Mouse (Mus musculus): ENCODE measurements around the gene Ssr2. TPM values are rescaled to one million over a fixed set of nuclear protein-coding genes. Genes with fewer than 3 reads are reported as not detected.

Gene Ssr2
- polyA plus RNA-seq, 1 experiment from 2014 or later = 337 TPM

- Histone ChIP-seq H3K4me2 (ENCODE audit: low read depth, low read length) (peak overlapping the region; percentile 59), H3K4me3 (ENCODE audit: low read depth, low read length) (peak overlapping the region; percentile 29), H3K9ac (ENCODE audit: low read depth, low read length) (peak overlapping the region; percentile 53), H3K4me1 (ENCODE audit: control insufficient read depth, insufficient read depth, low read length) (0 out of 2 replicates have a peak, but pooled peaks cover 5% of the 10 kb centered on the region), H3K27me3 (replicated peaks; ENCODE audit: control insufficient read depth, insufficient read depth, low read length) (no peaks in the 10 kb centered on the region), H3K27ac (replicated peaks; ENCODE audit: low read depth, low read length) (no peak overlapping the region), H3K9me3 (ENCODE audit: control insufficient read depth, low read length) (no peaks in the 10 kb centered on the region), H3K36me3 (ENCODE audit: control insufficient read depth, insufficient read depth, low read length) (no peaks in the 10 kb centered on the region)
- peak; percentile 45 for ATAC-seq (ENCODE audit: low read depth)
- 30% methylated on average over 9 of the region's 10 CpGs for WGBS
- DNase-seq (ENCODE audit: low spot score) = no peak
Observed at GRCm38 (mm10) chr3:88607758-88608138, 32.1 kb downstream of the Ssr2 start.

GRCm38 (mm10) chr3:88609066-88609465 lies 33.4 kb downstream of the Ssr2 start:
- Histone ChIP-seq H3K4me2 (ENCODE audit: low read depth, low read length) (no peak overlapping the region), H3K36me3 (ENCODE audit: control insufficient read depth, insufficient read depth, low read length) (no peaks in the 10 kb centered on the region), H3K9ac (ENCODE audit: low read depth, low read length) (no peak overlapping the region), H3K4me1 (ENCODE audit: control insufficient read depth, insufficient read depth, low read length) (0 out of 2 replicates have a peak, but pooled peaks cover 5% of the 10 kb centered on the region), H3K4me3 (ENCODE audit: low read depth, low read length) (no peak overlapping the region), H3K9me3 (ENCODE audit: control insufficient read depth, low read length) (no peaks in the 10 kb centered on the region), H3K27me3 (replicated peaks; ENCODE audit: control insufficient read depth, insufficient read depth, low read length) (no peaks in the 10 kb centered on the region), H3K27ac (replicated peaks; ENCODE audit: low read depth, low read length) (no peak overlapping the region)
- WGBS = 70% methylated on average over 4 of the region's 4 CpGs
- ATAC-seq (ENCODE audit: low read depth) (no peak), DNase-seq (ENCODE audit: low spot score) (no peak)

GRCm38 (mm10) chr3:88614418-88614817 lies 38.7 kb downstream of the Ssr2 start:
- H3K27ac ChIP-seq (replicated peaks; ENCODE audit: low read depth, low read length) = no peak overlapping the region; the same call in 1 of the 2 replicates
- H3K4me3 ChIP-seq (ENCODE audit: low read depth, low read length) = no peak overlapping the region
- H3K27me3 ChIP-seq (replicated peaks; ENCODE audit: control insufficient read depth, insufficient read depth, low read length) = no peaks in the 10 kb centered on the region
- H3K4me2 ChIP-seq (ENCODE audit: low read depth, low read length) = no peak overlapping the region
- H3K9ac ChIP-seq (ENCODE audit: low read depth, low read length) = no peak overlapping the region
- peaks cover 19% of the 10 kb centered on the region for H3K4me1 ChIP-seq (ENCODE audit: control insufficient read depth, insufficient read depth, low read length)
- H3K36me3 ChIP-seq (ENCODE audit: control insufficient read depth, insufficient read depth, low read length) = no peaks in the 10 kb centered on the region
- H3K9me3 ChIP-seq (ENCODE audit: control insufficient read depth, low read length) = no peaks in the 10 kb centered on the region
- no peak for ATAC-seq (ENCODE audit: low read depth)
- 69% methylated on average over 8 of the region's 8 CpGs for WGBS
- DNase-seq (ENCODE audit: low spot score) = no peak

GRCm38 (mm10) chr3:88615117-88615516 lies 39.4 kb downstream of the Ssr2 start:
- H3K27me3 ChIP-seq (replicated peaks; ENCODE audit: control insufficient read depth, insufficient read depth, low read length) = no peaks in the 10 kb centered on the region
- H3K4me3 ChIP-seq (ENCODE audit: low read depth, low read length) = peak overlapping the region; percentile 20
- no peaks in the 10 kb centered on the region for H3K36me3 ChIP-seq (ENCODE audit: control insufficient read depth, insufficient read depth, low read length)
- no peaks in the 10 kb centered on the region for H3K9me3 ChIP-seq (ENCODE audit: control insufficient read depth, low read length)
- ATAC-seq (ENCODE audit: low read depth) = peak; percentile 79
- peak overlapping the region; percentile 43; the same call in 1 of the 2 replicates for H3K4me2 ChIP-seq (ENCODE audit: low read depth, low read length)
- peak; percentile 71 for DNase-seq (ENCODE audit: low spot score)
- peaks cover 19% of the 10 kb centered on the region for H3K4me1 ChIP-seq (ENCODE audit: control insufficient read depth, insufficient read depth, low read length)
- peak overlapping the region; percentile 82 for H3K27ac ChIP-seq (replicated peaks; ENCODE audit: low read depth, low read length)
- H3K9ac ChIP-seq (ENCODE audit: low read depth, low read length) = peak overlapping the region; percentile 43; the same call in 1 of the 2 replicates
- 51% methylated on average over 5 of the region's 5 CpGs for WGBS

- Histone ChIP-seq H3K4me3 (ENCODE audit: low read depth, low read length) (peak overlapping the region; percentile 20), H3K36me3 (ENCODE audit: control insufficient read depth, insufficient read depth, low read length) (no peaks in the 10 kb centered on the region), H3K27ac (replicated peaks; ENCODE audit: low read depth, low read length) (peak overlapping the region; percentile 82), H3K9ac (ENCODE audit: low read depth, low read length) (peak overlapping the region; percentile 43), H3K4me2 (ENCODE audit: low read depth, low read length) (peak overlapping the region; percentile 43), H3K9me3 (ENCODE audit: control insufficient read depth, low read length) (no peaks in the 10 kb centered on the region), H3K27me3 (replicated peaks; ENCODE audit: control insufficient read depth, insufficient read depth, low read length) (no peaks in the 10 kb centered on the region), H3K4me1 (ENCODE audit: control insufficient read depth, insufficient read depth, low read length) (peaks cover 19% of the 10 kb centered on the region)
- 27% methylated on average over 9 of the region's 9 CpGs for WGBS
- ATAC-seq (ENCODE audit: low read depth) = peak; percentile 68
- peak; percentile 90 for DNase-seq (ENCODE audit: low spot score)
Observed at GRCm38 (mm10) chr3:88615902-88616391, 40.3 kb downstream of the Ssr2 start.

- Histone ChIP-seq H3K9ac (ENCODE audit: low read depth, low read length) (0 out of 2 replicates have a peak overlapping the region, but pooled peaks have one; percentile 20), H3K4me2 (ENCODE audit: low read depth, low read length) (peak overlapping the region; percentile 43), H3K27ac (replicated peaks; ENCODE audit: low read depth, low read length) (peak overlapping the region; percentile 82; the same call in 1 of the 2 replicates), H3K4me3 (ENCODE audit: low read depth, low read length) (peak overlapping the region; percentile 20; the same call in 1 of the 2 replicates), H3K36me3 (ENCODE audit: control insufficient read depth, insufficient read depth, low read length) (no peaks in the 10 kb centered on the region), H3K27me3 (replicated peaks; ENCODE audit: control insufficient read depth, insufficient read depth, low read length) (no peaks in the 10 kb centered on the region), H3K9me3 (ENCODE audit: control insufficient read depth, low read length) (no peaks in the 10 kb centered on the region), H3K4me1 (ENCODE audit: control insufficient read depth, insufficient read depth, low read length) (peaks cover 19% of the 10 kb centered on the region)
- 70% methylated on average over 3 of the region's 3 CpGs for WGBS
- DNase-seq (ENCODE audit: low spot score) (no peak), ATAC-seq (ENCODE audit: low read depth) (no peak)
Observed at GRCm38 (mm10) chr3:88616951-88617500, 41.4 kb downstream of the Ssr2 start.

GRCm38 (mm10) chr3:88618074-88618871 lies 42.6 kb downstream of the Ssr2 start:
- no peak overlapping the region; the same call in 1 of the 2 replicates for H3K9ac ChIP-seq (ENCODE audit: low read depth, low read length)
- no peak for DNase-seq (ENCODE audit: low spot score)
- no peak for ATAC-seq (ENCODE audit: low read depth)
- H3K27me3 ChIP-seq (replicated peaks; ENCODE audit: control insufficient read depth, insufficient read depth, low read length) = no peaks in the 10 kb centered on the region
- H3K36me3 ChIP-seq (ENCODE audit: control insufficient read depth, insufficient read depth, low read length) = no peaks in the 10 kb centered on the region
- H3K4me2 ChIP-seq (ENCODE audit: low read depth, low read length) = no peak overlapping the region; the same call in 1 of the 2 replicates
- 72% methylated on average over 8 of the region's 8 CpGs for WGBS
- H3K4me3 ChIP-seq (ENCODE audit: low read depth, low read length) = no peak overlapping the region
- peaks cover 19% of the 10 kb centered on the region for H3K4me1 ChIP-seq (ENCODE audit: control insufficient read depth, insufficient read depth, low read length)
- H3K9me3 ChIP-seq (ENCODE audit: control insufficient read depth, low read length) = no peaks in the 10 kb centered on the region
- H3K27ac ChIP-seq (replicated peaks; ENCODE audit: low read depth, low read length) = no peak overlapping the region

GRCm38 (mm10) chr3:88619113-88620097 lies 43.7 kb downstream of the Ssr2 start:
- peaks cover 28% of the 10 kb centered on the region for H3K4me1 ChIP-seq (ENCODE audit: control insufficient read depth, insufficient read depth, low read length)

More at GRCm38 (mm10) chr3:88619113-88620097, 43.7 kb downstream of the Ssr2 start:
- Histone ChIP-seq H3K4me2 (ENCODE audit: low read depth, low read length) (peak overlapping the region; percentile 82; the same call in 1 of the 2 replicates), H3K27me3 (replicated peaks; ENCODE audit: control insufficient read depth, insufficient read depth, low read length) (no peaks in the 10 kb centered on the region), H3K9me3 (ENCODE audit: control insufficient read depth, low read length) (no peaks in the 10 kb centered on the region), H3K27ac (replicated peaks; ENCODE audit: low read depth, low read length) (peak overlapping the region; percentile 93; the same call in 1 of the 2 replicates), H3K36me3 (ENCODE audit: control insufficient read depth, insufficient read depth, low read length) (no peaks in the 10 kb centered on the region), H3K4me3 (ENCODE audit: low read depth, low read length) (0 out of 2 replicates have a peak overlapping the region, but pooled peaks have one; percentile 59), H3K9ac (ENCODE audit: low read depth, low read length) (peak overlapping the region; percentile 26; the same call in 1 of the 2 replicates)
- WGBS = 43% methylated on average over 9 of the region's 9 CpGs
- ATAC-seq (ENCODE audit: low read depth) (no peak), DNase-seq (ENCODE audit: low spot score) (no peak)
